ENCODE assay signal across 9 mouse cellular contexts in genomic region chr19:37531200-37531845, GRCm38 (mm10). TPM values are rescaled to one million over a fixed set of nuclear protein-coding genes. Genes with fewer than 3 reads are reported as not detected.
DNase-seq lines count a peak whose midpoint lies in the region; ATAC-seq and TF ChIP-seq lines count a peak whose summit lies in the region.
"Had no signal": no experiment of that assay in that cellular context is flagged by ENCODE, and none has a peak within 500 bp of the region (broad histone marks: within the 10 kb centered on the region; RNA-seq: fewer than 3 reads in every experiment).

No protein-coding gene starts in this region.

- ATAC-seq in forebrain, embryonic 11.5 days (replicated peaks; ENCODE audit: low FRiP score) = no peak
- no peak for ATAC-seq in forebrain, embryonic 12.5 days (ENCODE audit: low FRiP score)
- ATAC-seq in lung, postnatal 0 days = no peak
- peak; percentile 76 for ATAC-seq in erythroid progenitor cell, adult 5-6 weeks (replicated peaks; ENCODE audit: low FRiP score, poor library complexity, severe bottlenecking)

- TF ChIP-seq CTCF in lung, postnatal 0 days (IDR thresholded peaks at IDR 0.05) = peak; percentile 69

- TF ChIP-seq EP300 in lung, postnatal 0 days (IDR thresholded peaks at IDR 0.05) = no peak

- no peak overlapping the region for H3K27ac ChIP-seq in forebrain, embryonic 11.5 days (ENCODE audit: low read depth, low read length)
- no peak overlapping the region for H3K27ac ChIP-seq in forebrain, embryonic 12.5 days
- no peak overlapping the region for H3K27ac ChIP-seq in lung, postnatal 0 days (ENCODE audit: low read length)
- H3K27ac ChIP-seq: macrophage had no signal

- no peak overlapping the region for H3K9ac ChIP-seq in forebrain, embryonic 11.5 days (ENCODE audit: low read length)
- H3K9ac ChIP-seq in forebrain, embryonic 12.5 days = no peak overlapping the region
- no peak overlapping the region for H3K9ac ChIP-seq in lung, postnatal 0 days (replicated peaks; ENCODE audit: low read depth)

- H3K4me3 ChIP-seq in forebrain, embryonic 11.5 days (ENCODE audit: low read depth, low read length) = no peak overlapping the region
- H3K4me3 ChIP-seq in forebrain, embryonic 12.5 days (replicated peaks) = no peak overlapping the region
- no peak overlapping the region for H3K4me3 ChIP-seq in lung, postnatal 0 days (ENCODE audit: low read depth, low read length)

- H3K9me3 ChIP-seq in forebrain, embryonic 11.5 days (ENCODE audit: control insufficient read depth, low read length) = no peaks in the 10 kb centered on the region
- no peaks in the 10 kb centered on the region for H3K9me3 ChIP-seq in forebrain, embryonic 12.5 days
- no peaks in the 10 kb centered on the region for H3K9me3 ChIP-seq in lung, postnatal 0 days (ENCODE audit: low read length)

- no peaks in the 10 kb centered on the region for H3K4me1 ChIP-seq in forebrain, embryonic 11.5 days (replicated peaks; ENCODE audit: control insufficient read depth, insufficient read depth, low read length)
- H3K4me1 ChIP-seq in forebrain, embryonic 12.5 days = no peaks in the 10 kb centered on the region
- no peaks in the 10 kb centered on the region for H3K4me1 ChIP-seq in lung, postnatal 0 days (ENCODE audit: insufficient read depth, low read depth, low read length)

- no peaks in the 10 kb centered on the region for H3K36me3 ChIP-seq in forebrain, embryonic 11.5 days (ENCODE audit: control insufficient read depth, insufficient read depth, low read length)
- no peaks in the 10 kb centered on the region for H3K36me3 ChIP-seq in forebrain, embryonic 12.5 days (replicated peaks)
- H3K36me3 ChIP-seq in lung, postnatal 0 days (ENCODE audit: insufficient read depth, low read length) = no peaks in the 10 kb centered on the region

- no peaks in the 10 kb centered on the region for H3K27me3 ChIP-seq in forebrain, embryonic 11.5 days (ENCODE audit: control insufficient read depth, insufficient read depth, low read length)
- peaks cover 4% of the 10 kb centered on the region; the same call in 1 of the 2 replicates for H3K27me3 ChIP-seq in forebrain, embryonic 12.5 days
- H3K27me3 ChIP-seq in lung, postnatal 0 days (replicated peaks; ENCODE audit: insufficient read depth, low read length) = no peaks in the 10 kb centered on the region

- peak; percentile 57 for DNase-seq in forebrain, embryonic 11.5 days (ENCODE audit: low spot score)
- DNase-seq in lung, postnatal 0 days (ENCODE audit: low spot score) = peak; percentile 22
- DNase-seq in lung, postnatal 25 days (ENCODE audit: low spot score) = no peak
- DNase-seq in naive thymus-derived CD4-positive, alpha-beta T cell, adult 2 months (ENCODE audit: low read depth) = peak; percentile 64
- DNase-seq in adrenal gland, postnatal 25 days = no peak
- DNase-seq in left cerebral cortex, adult 11 months (ENCODE audit: low spot score) = no peak

- WGBS in forebrain, embryonic 11.5 days = 53% methylated on average over 7 of the region's 7 CpGs
- WGBS in forebrain, embryonic 12.5 days = 57% methylated on average over 7 of the region's 7 CpGs
- WGBS in lung, postnatal 0 days = 59% methylated on average over 7 of the region's 7 CpGs

- H3K4me2 ChIP-seq in forebrain, embryonic 11.5 days (ENCODE audit: low read depth, low read length, severe bottlenecking) = no peak overlapping the region
- no peak overlapping the region for H3K4me2 ChIP-seq in forebrain, embryonic 12.5 days
- H3K4me2 ChIP-seq in lung, postnatal 0 days (replicated peaks; ENCODE audit: low read depth, low read length) = no peak overlapping the region

RNA-seq across cellular contexts. Expression of gene Exoc6, which starts 18.9 kb away (rescaled TPM):
- polyA plus RNA-seq in forebrain, embryonic 11.5 days (2014; fragmentation: Nextera tagmentation; extraction: Ambion mirVana) = 9.1 and 10.2 TPM in 2 replicates
- 9.7 and 11.4 TPM in 2 replicates for polyA plus RNA-seq in forebrain, embryonic 12.5 days (2016; fragmentation: Nextera tagmentation; extraction: Ambion mirVana)
- polyA plus RNA-seq in lung, postnatal 0 days (2015; fragmentation: Nextera tagmentation; extraction: Ambion mirVana) = 11.3 and 11.9 TPM in 2 replicates
- total RNA-seq in erythroid progenitor cell, adult 5-6 weeks (2015; ENCODE audit: low replicate concordance) = 26.3 and 32.7 TPM in 2 replicates
- total RNA-seq in erythroid progenitor cell, adult 5-6 weeks (2017; ENCODE audit: low replicate concordance) = 39.3 and 39.6 TPM in 2 replicates
- 15.7 and 21.4 TPM in 2 replicates for total RNA-seq in adrenal gland, postnatal 25 days (2021)

Comparison
In these comparisons a context has a peak if more than half of its experiments do, and no peak if none do; other contexts are left out.
1. DNase-seq: peak in forebrain, embryonic 11.5 days (single experiment), lung, postnatal 0 days (single experiment) and naive thymus-derived CD4-positive, alpha-beta T cell, adult 2 months (single experiment); none in lung, postnatal 25 days (single experiment), adrenal gland, postnatal 25 days (single experiment) and left cerebral cortex, adult 11 months (single experiment).